Mouse (Mus musculus) testis, adult 2 months (tissue): ENCODE data around the gene Sun2. TPM values are rescaled to one million over a fixed set of nuclear protein-coding genes. Genes with fewer than 3 reads are reported as not detected.
A peak's percentile ranks its signal among the peaks of the same experiment; 100 is the strongest.

Experiments
- H3K27ac ChIP-seq: fragments of 200-500 bp; 2 replicates; pipeline ENCODE4 v1.5.1; 2012; ENCODE audit warnings: low read depth, low read length; ENCODE audit not compliant: control insufficient read depth, insufficient read depth
- H3K27me3 ChIP-seq: fragments of 200-500 bp; 2 replicates; pipeline ENCODE4 v1.6.1; 2012; ENCODE audit warnings: mild to moderate bottlenecking, low read length, moderate library complexity; ENCODE audit not compliant: control insufficient read depth, insufficient read depth
- H3K36me3 ChIP-seq: fragments of 200-500 bp; 2 replicates; pipeline ENCODE4 v1.6.1; 2012; ENCODE audit warnings: mild to moderate bottlenecking, low read length; ENCODE audit not compliant: control insufficient read depth, insufficient read depth
- H3K4me1 ChIP-seq: fragments of 200-500 bp; 2 replicates; pipeline ENCODE4 v1.6.1; 2012; ENCODE audit warnings: low read length; ENCODE audit not compliant: control insufficient read depth, insufficient read depth
- H3K4me3 ChIP-seq: fragments of 200-500 bp; 2 replicates; pipeline ENCODE4 v1.5.1; 2012; ENCODE audit warnings: low read depth, mild to moderate bottlenecking, low read length, moderate library complexity, mixed read lengths; ENCODE audit not compliant: control insufficient read depth
- CTCF ChIP-seq: fragments of 200-500 bp; IDR thresholded peaks from 2 replicates; pipeline ENCODE4 v1.5.1; 2012; ENCODE audit warnings: low read depth, mild to moderate bottlenecking, inconsistent platforms, low read length, moderate library complexity; ENCODE audit not compliant: control insufficient read depth, insufficient read depth, insufficient replicate concordance
- POLR2A ChIP-seq: fragments of 200-500 bp; IDR thresholded peaks from 2 replicates; pipeline ENCODE4 v1.6.1; 2012; ENCODE audit warnings: low read depth, mild to moderate bottlenecking, inconsistent platforms, low read length, moderate library complexity; ENCODE audit not compliant: control insufficient read depth
- polyA plus RNA-seq: library from polyadenylated mRNA; depleted of rRNA; stranded (reverse); fragments of >200 nt; gene quantifications from 2 replicates; pipeline ENCODE4 v1.2.3, GENCODE M21; 2012

Gene Sun2
- polyA plus RNA-seq, 1 experiment, result 19.5 TPM

GRCm38 (mm10) chr15:79693740-79694139 is 48.6 kb downstream of the Sun2 start:
- TF ChIP-seq POLR2A (no peak), CTCF (no peak)
- no peak overlapping the region for H3K27ac ChIP-seq

GRCm38 (mm10) chr15:79692334-79692733 is 50.0 kb downstream of the Sun2 start:
- H3K27me3 ChIP-seq, result no peaks in the 10 kb centered on the region
- no peak overlapping the region for H3K4me3 ChIP-seq
- H3K27ac ChIP-seq, result no peak overlapping the region
- peaks cover 13% of the 10 kb centered on the region for H3K4me1 ChIP-seq
- H3K36me3 ChIP-seq, result no peaks in the 10 kb centered on the region; the same call in 1 of the 2 replicates
- TF ChIP-seq CTCF (no peak), POLR2A (no peak)

More at GRCm38 (mm10) chr15:79693740-79694139, 48.6 kb downstream of the Sun2 start:
- H3K36me3 ChIP-seq, result no peaks in the 10 kb centered on the region; the same call in 1 of the 2 replicates
- peaks cover 13% of the 10 kb centered on the region for H3K4me1 ChIP-seq
- H3K27me3 ChIP-seq, result no peaks in the 10 kb centered on the region
- H3K4me3 ChIP-seq, result no peak overlapping the region; the same call in 1 of the 2 replicates

GRCm38 (mm10) chr15:79691023-79691508 is 51.3 kb downstream of the Sun2 start:
- H3K36me3 ChIP-seq, result no peaks in the 10 kb centered on the region; the same call in 1 of the 2 replicates
- peak overlapping the region; percentile 84 for H3K27ac ChIP-seq
- TF ChIP-seq CTCF (no peak), POLR2A (no peak; the same call in 1 of the 2 replicates)
- H3K27me3 ChIP-seq, result no peaks in the 10 kb centered on the region
- H3K4me1 ChIP-seq, result peaks cover 17% of the 10 kb centered on the region
- peak overlapping the region; percentile 90 for H3K4me3 ChIP-seq

GRCm38 (mm10) chr15:79690426-79691022 is 51.8 kb downstream of the Sun2 start, which contains the start of gene Gtpbp1:
Gtpbp1 (plus strand) TSS chr15:79690845.
- H3K4me3 ChIP-seq, result peak within 1 kb of the TSS; percentile 90
- H3K36me3 ChIP-seq, result peaks cover 2% of the 10 kb centered on the region
- peak within 1 kb of the TSS; percentile 84 for H3K27ac ChIP-seq
- no peaks in the 10 kb centered on the region for H3K27me3 ChIP-seq
- H3K4me1 ChIP-seq, result peaks cover 17% of the 10 kb centered on the region
- TF ChIP-seq POLR2A (no peak; the same call in 1 of the 2 replicates), CTCF (no peak)

- peak overlapping the region; percentile 90 for H3K4me3 ChIP-seq
- TF ChIP-seq CTCF (no peak), POLR2A (peak; percentile 52; the same call in 1 of the 2 replicates)
- H3K27me3 ChIP-seq, result no peaks in the 10 kb centered on the region
- H3K36me3 ChIP-seq, result peaks cover 2% of the 10 kb centered on the region
- peaks cover 17% of the 10 kb centered on the region for H3K4me1 ChIP-seq
- H3K27ac ChIP-seq, result peak overlapping the region; percentile 40
These were observed 52.5 kb downstream of the Sun2 start for GRCm38 (mm10) chr15:79689662-79690425.

- Histone ChIP-seq H3K27ac (peak overlapping the region; percentile 99), H3K4me3 (peak overlapping the region; percentile 96), H3K36me3 (peaks cover 3% of the 10 kb centered on the region), H3K27me3 (no peaks in the 10 kb centered on the region), H3K4me1 (peaks cover 12% of the 10 kb centered on the region)
- TF ChIP-seq POLR2A (no peak), CTCF (no peak)
These were observed 53.9 kb downstream of the Sun2 start for GRCm38 (mm10) chr15:79688268-79688956.

- peak within 1 kb of the TSS; percentile 96 for H3K4me3 ChIP-seq
- 0 out of 2 replicates have a peak, but pooled peaks have one; percentile 10 for TF ChIP-seq CTCF
- TF ChIP-seq POLR2A, result peak; percentile 99
- H3K4me1 ChIP-seq, result peaks cover 11% of the 10 kb centered on the region
- no peaks in the 10 kb centered on the region for H3K27me3 ChIP-seq
- peak within 1 kb of the TSS; percentile 99 for H3K27ac ChIP-seq
- H3K36me3 ChIP-seq, result peaks cover 3% of the 10 kb centered on the region
These were observed 54.6 kb downstream of the Sun2 start, which contains the start of gene Josd1 for GRCm38 (mm10) chr15:79687646-79688267. Josd1 (minus strand) TSS chr15:79687919.
